Comparison of ENCODE assay signal across 18 mouse cellular contexts in the genomic region with DNA sequence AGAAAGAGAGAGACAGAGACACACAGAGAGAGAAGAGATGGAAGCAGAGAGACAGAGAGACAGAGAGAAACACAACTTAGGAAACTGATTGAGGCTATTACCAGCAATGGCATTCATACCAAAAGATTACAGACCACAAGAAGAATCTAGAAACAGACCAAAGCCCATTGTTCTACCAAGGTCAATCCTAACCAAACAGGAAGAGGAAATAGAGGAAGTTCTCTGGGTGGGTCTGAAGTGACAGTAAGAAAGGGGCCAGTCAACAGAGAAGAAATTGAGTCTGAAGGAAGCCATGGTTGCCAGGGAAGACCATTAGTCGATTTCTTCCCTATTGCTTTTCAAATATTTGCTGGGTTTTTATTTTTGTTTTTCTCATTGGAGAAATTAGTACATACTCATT.
DNase-seq lines count a peak whose midpoint lies in the region; ATAC-seq and TF ChIP-seq lines count a peak whose summit lies in the region.
"Had no signal": no experiment of that assay in that cellular context is flagged by ENCODE, and none has a peak within 500 bp of the region (broad histone marks: within the 10 kb centered on the region; RNA-seq: fewer than 3 reads in every experiment).

No protein-coding gene starts in this region.

- no peak overlapping the region for H3K4me3 ChIP-seq in gastrocnemius, adult 2 months
- no peak overlapping the region for H3K4me3 ChIP-seq in kidney, postnatal 0 days (replicated peaks; ENCODE audit: low read depth, low read length)
- H3K4me3 ChIP-seq: embryonic facial prominence, embryonic 13.5 days; intestine, embryonic 15.5 days; limb, embryonic 15.5 days; midbrain, embryonic 15.5 days had no signal

- H3K4me2 ChIP-seq in kidney, postnatal 0 days (ENCODE audit: low read length), result no peak overlapping the region
- H3K4me2 ChIP-seq: embryonic facial prominence, embryonic 13.5 days; intestine, embryonic 15.5 days; limb, embryonic 15.5 days; midbrain, embryonic 15.5 days had no signal

- WGBS in kidney, postnatal 0 days, result 93% methylated on average over 1 of the region's 1 CpGs

- no peak for TF ChIP-seq CTCF in gastrocnemius, adult 2 months (IDR thresholded peaks at IDR 0.05)
- no peak for TF ChIP-seq CTCF in kidney, postnatal 0 days (IDR thresholded peaks at IDR 0.05; ENCODE audit: low read depth)

- no peak for DNase-seq in gastrocnemius, adult 2 months
- no peak for DNase-seq in gastrocnemius, postnatal 10 days
- no peak for DNase-seq in kidney, postnatal 0 days (ENCODE audit: low spot score)
- no peak for DNase-seq in kidney, adult 8-10 months
- peak; percentile 48 for DNase-seq in MEL-GATA-1-ER (ENCODE audit: extremely low read depth, low read depth)
- peak; percentile 23 for DNase-seq in induced T-regulatory cell, adult 2 months (ENCODE audit: low read depth)
- no peak for DNase-seq in right cerebral cortex, adult 18-20 months
- DNase-seq: adrenal gland, adult 2 months; cerebellum, adult 9-11 months; gastrocnemius, postnatal 25 days; kidney, postnatal 10 days had no signal

- peak overlapping the region; percentile 58 for H3K27ac ChIP-seq in gastrocnemius, adult 2 months
- peak overlapping the region; percentile 20; the same call in 1 of the 2 replicates for H3K27ac ChIP-seq in kidney, postnatal 0 days
- H3K27ac ChIP-seq: embryonic facial prominence, embryonic 13.5 days; intestine, embryonic 15.5 days; limb, embryonic 15.5 days; midbrain, embryonic 15.5 days had no signal

- no peaks in the 10 kb centered on the region for H3K27me3 ChIP-seq in kidney, postnatal 0 days (ENCODE audit: insufficient read depth, low read length)
- H3K27me3 ChIP-seq: embryonic facial prominence, embryonic 13.5 days; intestine, embryonic 15.5 days; limb, embryonic 15.5 days; midbrain, embryonic 15.5 days had no signal

- H3K9me3 ChIP-seq in kidney, postnatal 0 days (replicated peaks; ENCODE audit: low read length), result no peaks in the 10 kb centered on the region
- H3K9me3 ChIP-seq: embryonic facial prominence, embryonic 13.5 days; G1E; intestine, embryonic 15.5 days; limb, embryonic 15.5 days; midbrain, embryonic 15.5 days had no signal

- intact Hi-C loops in gastrocnemius, adult 2 months (cut with DNase I), result no loop called here

- no peak for ATAC-seq in kidney, postnatal 0 days (replicated peaks; ENCODE audit: low FRiP score, low read depth)
- ATAC-seq in inflammation-experienced regulatory T-cells, adult 6 months, result no peak
- ATAC-seq: forebrain, embryonic 14.5 days; intestine, embryonic 15.5 days; midbrain, embryonic 15.5 days had no signal

- no peak overlapping the region for H3K9ac ChIP-seq in kidney, postnatal 0 days (ENCODE audit: low read depth, low read length)
- H3K9ac ChIP-seq: embryonic facial prominence, embryonic 13.5 days; intestine, embryonic 15.5 days; limb, embryonic 15.5 days; midbrain, embryonic 15.5 days had no signal

- no peaks in the 10 kb centered on the region for H3K4me1 ChIP-seq in kidney, postnatal 0 days (replicated peaks; ENCODE audit: insufficient read depth, low read length)
- H3K4me1 ChIP-seq: embryonic facial prominence, embryonic 13.5 days; intestine, embryonic 15.5 days; limb, embryonic 15.5 days; midbrain, embryonic 15.5 days had no signal

- H3K36me3 ChIP-seq in kidney, postnatal 0 days (ENCODE audit: insufficient read depth, low read length), result no peaks in the 10 kb centered on the region
- H3K36me3 ChIP-seq: embryonic facial prominence, embryonic 13.5 days; G1E; intestine, embryonic 15.5 days; limb, embryonic 15.5 days; midbrain, embryonic 15.5 days had no signal

Comparison
In these comparisons a context has a peak if more than half of its experiments do, and no peak if none do; other contexts are left out.
1. DNase-seq: peak in MEL-GATA-1-ER (single experiment) and induced T-regulatory cell, adult 2 months (single experiment); none in gastrocnemius, adult 2 months (single experiment), gastrocnemius, postnatal 10 days (single experiment), kidney, postnatal 0 days (single experiment), kidney, adult 8-10 months (0 of 2) and right cerebral cortex, adult 18-20 months (single experiment).